Mouse (Mus musculus): ENCODE data around the gene Flt3l. TPM values are rescaled to one million over a fixed set of nuclear protein-coding genes. Genes with fewer than 3 reads are reported as not detected.
"Not testable (repeated sequence)": the region's sequence is repeated elsewhere in the genome, so short reads cannot be mapped to it uniquely, and the experiment has no call there.

Gene Flt3l
- polyA plus RNA-seq, 1 experiment from 2014 or later: 0.71 TPM

DNA sequence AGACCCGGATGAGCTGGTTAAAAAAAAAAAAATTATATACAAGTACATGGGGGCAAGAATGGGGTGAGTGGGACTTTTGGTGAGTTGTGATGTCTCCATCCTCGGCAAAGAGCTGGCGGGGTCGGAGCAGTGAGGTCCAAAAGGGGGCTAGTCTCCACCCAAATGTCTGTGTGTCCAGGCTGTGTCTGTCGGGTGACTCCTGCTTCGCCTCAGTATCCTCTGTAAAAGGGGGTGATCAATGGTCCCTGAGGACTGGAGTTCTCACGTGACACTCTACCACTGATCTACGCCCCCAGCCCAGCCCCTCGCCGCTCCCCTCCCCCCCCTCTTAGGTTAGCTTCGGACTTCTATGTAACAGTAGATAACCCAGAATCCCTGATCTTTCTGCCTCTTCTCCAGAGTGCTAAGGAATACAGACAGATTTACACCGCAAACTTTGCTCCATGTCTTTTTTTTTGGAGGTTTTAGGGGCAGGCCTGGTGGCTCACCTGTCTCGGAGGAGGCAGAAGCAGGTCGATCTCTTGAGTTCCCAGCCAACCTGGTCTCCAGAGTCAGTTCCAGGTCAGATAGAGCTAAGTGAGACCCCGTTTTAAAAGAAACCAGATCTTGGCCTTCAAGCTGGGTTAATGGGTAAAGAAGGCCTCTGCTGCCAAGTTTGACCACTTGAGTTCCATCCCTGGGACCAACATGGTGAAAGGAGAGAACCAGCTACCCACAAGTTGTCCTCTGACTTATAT lies 6.3 kb downstream of the Flt3l start:
- peak overlapping the region; percentile 44 for H3K4me3 ChIP-seq (replicated peaks)
- H3K4me2 ChIP-seq: peak overlapping the region; percentile 65
- peak overlapping the region; percentile 63 for H3K9ac ChIP-seq (replicated peaks)
- no peak for ATAC-seq (ENCODE audit: insufficient number of reproducible peaks, insufficient read depth, low FRiP score, low TSS enrichment, low read depth)
- H3K9me3 ChIP-seq: peaks cover 4% of the 10 kb centered on the region; the same call in 1 of the 2 replicates
- peaks cover 7% of the 10 kb centered on the region; the same call in 1 of the 2 replicates for H3K27me3 ChIP-seq
- H3K36me3 ChIP-seq: peaks cover 25% of the 10 kb centered on the region
- peaks cover 41% of the 10 kb centered on the region for H3K4me1 ChIP-seq (replicated peaks)
- H3K27ac ChIP-seq: peak overlapping the region; percentile 92
- 61% methylated on average over 15 of the region's 15 CpGs for WGBS

GRCm38 (mm10) chr7:45129318-45129717 lies 6.9 kb downstream of the Flt3l start:
- Histone ChIP-seq H3K4me1 (replicated peaks) (peaks cover 36% of the 10 kb centered on the region), H3K4me2 (peak overlapping the region; percentile 65), H3K9me3 (peaks cover 4% of the 10 kb centered on the region; the same call in 1 of the 2 replicates), H3K9ac (replicated peaks) (peak overlapping the region; percentile 63), H3K36me3 (peaks cover 25% of the 10 kb centered on the region), H3K27ac (peak overlapping the region; percentile 92), H3K27me3 (peaks cover 1% of the 10 kb centered on the region; the same call in 1 of the 2 replicates), H3K4me3 (replicated peaks) (peak overlapping the region; percentile 44)
- ATAC-seq (ENCODE audit: insufficient number of reproducible peaks, insufficient read depth, low FRiP score, low TSS enrichment, low read depth): no peak
- WGBS: 1% methylated on average over 17 of the region's 17 CpGs

DNA sequence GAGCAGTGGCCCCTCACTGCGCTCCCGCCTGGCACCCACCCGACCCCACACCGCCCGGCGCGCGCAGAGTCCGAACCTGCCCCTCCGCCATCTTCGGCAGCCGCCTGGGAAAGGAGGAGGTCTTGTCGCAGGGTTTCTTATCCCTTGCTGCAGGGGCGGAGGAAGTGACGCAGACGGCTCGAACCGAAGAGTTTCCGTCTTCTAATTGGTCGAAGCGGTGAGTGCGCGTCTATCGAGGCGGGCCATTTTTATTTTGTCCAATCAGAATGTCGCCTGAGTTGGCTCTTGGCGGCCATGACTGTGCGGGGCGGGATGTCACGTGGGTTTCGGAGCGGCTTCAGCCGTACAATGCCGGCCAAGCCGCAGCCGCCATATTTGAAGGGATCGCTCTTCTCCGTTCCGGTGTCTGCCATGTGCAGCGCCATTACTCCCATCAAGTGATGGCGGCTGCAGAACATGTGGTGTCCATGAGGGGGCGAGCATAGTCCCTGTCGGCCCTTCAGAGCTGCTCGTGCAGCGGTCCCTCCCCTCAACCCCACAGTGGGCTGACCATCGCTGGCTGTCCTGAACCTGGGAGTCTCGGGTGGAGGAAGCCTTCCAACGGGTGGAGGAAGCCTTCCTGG lies 7.5 kb downstream of the Flt3l start, which contains the start of gene Rpl13a:
Rpl13a (minus strand) TSS at position 138 of the 623 bp plus-strand sequence.
- peaks cover 4% of the 10 kb centered on the region; the same call in 1 of the 2 replicates for H3K9me3 ChIP-seq
- WGBS: under 1% methylated on average over 48 of the region's 48 CpGs
- peak within 1 kb of the TSS; percentile 93 for H3K27ac ChIP-seq
- H3K9ac ChIP-seq (replicated peaks): peak within 1 kb of the TSS; percentile 99
- H3K36me3 ChIP-seq: peaks cover 25% of the 10 kb centered on the region
- H3K4me2 ChIP-seq: peak within 1 kb of the TSS; percentile 92
- peak; percentile 93 for ATAC-seq (ENCODE audit: insufficient number of reproducible peaks, insufficient read depth, low FRiP score, low TSS enrichment, low read depth)
- peaks cover 35% of the 10 kb centered on the region for H3K4me1 ChIP-seq (replicated peaks)
- peak within 1 kb of the TSS; percentile 91 for H3K4me3 ChIP-seq (replicated peaks)
- H3K27me3 ChIP-seq: no peaks in the 10 kb centered on the region

DNA sequence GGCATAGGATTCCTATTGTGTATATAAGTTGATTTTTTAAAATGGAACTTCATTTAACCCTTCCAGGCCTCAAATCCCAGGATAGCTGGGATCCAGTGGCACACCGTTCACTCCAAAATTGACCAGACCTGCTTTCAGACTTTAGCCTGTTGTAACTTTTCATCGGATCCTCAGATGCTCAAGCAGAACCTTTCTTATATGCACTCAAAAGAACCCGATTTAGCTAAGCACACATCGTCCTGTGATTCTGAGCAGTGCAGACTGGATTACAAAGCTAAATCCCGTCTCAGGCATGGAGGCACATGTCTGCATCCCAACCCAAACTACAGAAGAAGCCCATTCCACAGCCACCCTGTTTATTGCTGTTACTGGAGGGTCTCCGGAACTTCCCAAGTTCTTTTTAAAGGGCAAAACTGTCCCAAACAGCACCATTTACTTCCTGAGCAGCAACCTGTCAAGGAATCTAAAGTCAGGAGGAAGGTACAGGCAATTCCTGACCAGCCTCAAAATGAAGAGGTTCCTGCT lies 8.5 kb downstream of the Flt3l start:
- H3K4me1 ChIP-seq (replicated peaks): peaks cover 40% of the 10 kb centered on the region
- peak overlapping the region; percentile 93 for H3K27ac ChIP-seq
- H3K9ac ChIP-seq (replicated peaks): peak overlapping the region; percentile 99
- peak overlapping the region; percentile 91 for H3K4me3 ChIP-seq (replicated peaks)
- ATAC-seq (ENCODE audit: insufficient number of reproducible peaks, insufficient read depth, low FRiP score, low TSS enrichment, low read depth): no peak
- H3K9me3 ChIP-seq: no peaks in the 10 kb centered on the region
- 2% methylated on average over 6 of the region's 6 CpGs for WGBS
- H3K36me3 ChIP-seq: peaks cover 31% of the 10 kb centered on the region
- H3K4me2 ChIP-seq: peak overlapping the region; percentile 92
- H3K27me3 ChIP-seq: no peaks in the 10 kb centered on the region

DNA sequence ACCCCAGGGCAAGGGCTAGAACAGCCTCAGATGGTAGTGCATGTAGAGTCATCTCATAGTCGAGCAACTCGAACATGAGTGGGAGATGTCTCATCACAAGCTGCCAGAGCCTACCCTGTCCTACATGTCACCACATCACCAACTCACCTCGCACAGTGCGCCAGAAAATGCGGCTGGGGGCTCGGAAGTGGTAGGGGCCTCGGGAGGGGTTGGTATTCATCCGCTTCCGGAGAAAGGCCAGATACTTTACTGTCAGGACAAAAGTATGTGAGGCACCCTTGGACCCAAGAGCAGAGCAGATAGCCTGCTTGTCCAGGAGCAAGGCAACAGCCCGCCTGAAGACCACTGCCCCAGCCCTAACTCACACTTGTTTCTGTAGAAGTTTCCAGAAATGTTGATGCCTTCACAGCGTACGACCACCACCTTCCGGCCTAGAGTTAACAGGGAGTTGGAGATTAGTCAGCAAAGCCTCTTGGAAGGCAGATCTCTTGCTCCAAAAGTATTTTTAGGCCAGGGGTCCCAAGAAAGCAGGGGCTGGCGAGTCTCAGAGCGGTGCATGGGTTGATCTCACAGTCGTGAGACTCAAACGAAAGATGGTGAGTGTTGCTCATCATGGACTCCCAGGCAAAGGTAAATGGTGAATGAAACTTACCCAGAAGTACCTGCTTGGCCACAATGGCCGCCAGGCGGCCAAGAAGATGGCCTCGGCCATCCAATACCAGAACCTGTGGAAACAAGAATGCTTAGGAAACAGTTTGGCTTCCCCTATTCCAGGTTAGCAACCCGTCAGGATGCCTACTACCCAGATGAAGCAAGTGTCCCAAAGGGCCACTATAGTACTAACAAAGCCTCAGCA lies 9.2 kb downstream of the Flt3l start:
- no peak for ATAC-seq (ENCODE audit: insufficient number of reproducible peaks, insufficient read depth, low FRiP score, low TSS enrichment, low read depth)
- Histone ChIP-seq H3K9me3 (no peaks in the 10 kb centered on the region), H3K27me3 (no peaks in the 10 kb centered on the region), H3K4me1 (replicated peaks) (peaks cover 47% of the 10 kb centered on the region), H3K36me3 (peaks cover 37% of the 10 kb centered on the region), H3K9ac (replicated peaks) (peak overlapping the region; percentile 99), H3K27ac (peak overlapping the region; percentile 93), H3K4me3 (replicated peaks) (peak overlapping the region; percentile 91), H3K4me2 (peak overlapping the region; percentile 92)
- WGBS: 43% methylated on average over 21 of the region's 21 CpGs

- Histone ChIP-seq H3K4me1 (replicated peaks) (peaks cover 48% of the 10 kb centered on the region), H3K4me2 (peak overlapping the region; percentile 92), H3K9ac (replicated peaks) (peak overlapping the region; percentile 99), H3K4me3 (replicated peaks) (peak overlapping the region; percentile 91), H3K9me3 (no peaks in the 10 kb centered on the region), H3K27me3 (no peaks in the 10 kb centered on the region), H3K27ac (peak overlapping the region; percentile 93), H3K36me3 (peaks cover 45% of the 10 kb centered on the region)
- 76% methylated on average over 17 of the region's 17 CpGs for WGBS
- no peak for ATAC-seq (ENCODE audit: insufficient number of reproducible peaks, insufficient read depth, low FRiP score, low TSS enrichment, low read depth)
These were observed 9.9 kb downstream of the Flt3l start for GRCm38 (mm10) chr7:45126147-45126843.

DNA sequence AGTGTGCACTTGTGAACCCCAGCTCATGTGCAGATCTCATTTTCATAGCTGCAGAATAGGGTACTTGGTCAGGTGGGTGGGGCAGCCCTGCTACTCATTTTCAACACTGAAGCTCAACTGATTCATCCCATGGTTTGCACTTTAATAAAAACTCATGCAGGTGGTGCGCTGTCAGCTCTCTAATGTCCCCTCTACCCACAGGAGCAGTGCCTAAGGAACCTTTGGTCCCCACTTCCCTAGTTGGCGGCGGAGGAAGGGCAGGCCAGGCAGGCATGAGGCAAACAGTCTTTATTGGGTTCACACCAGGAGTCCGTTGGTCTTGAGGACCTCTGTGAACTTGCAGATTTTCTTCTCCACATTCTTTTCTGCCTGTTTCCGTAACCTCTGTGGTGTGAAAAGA lies 10.6 kb downstream of the Flt3l start:
- 68% methylated on average over 5 of the region's 5 CpGs for WGBS
- H3K9ac ChIP-seq (replicated peaks): peak overlapping the region; percentile 99
- 0 out of 2 replicates have a peak overlapping the region, but pooled peaks have one; percentile 91 for H3K4me3 ChIP-seq (replicated peaks)
- H3K9me3 ChIP-seq; ATAC-seq (ENCODE audit: insufficient number of reproducible peaks, insufficient read depth, low FRiP score, low TSS enrichment, low read depth); H3K27me3 ChIP-seq: not testable (repeated sequence)
- H3K36me3 ChIP-seq: peaks cover 52% of the 10 kb centered on the region
- H3K4me2 ChIP-seq: peak overlapping the region; percentile 92
- H3K27ac ChIP-seq: peak overlapping the region; percentile 88; the same call in 1 of the 2 replicates
- peaks cover 48% of the 10 kb centered on the region for H3K4me1 ChIP-seq (replicated peaks)

DNA sequence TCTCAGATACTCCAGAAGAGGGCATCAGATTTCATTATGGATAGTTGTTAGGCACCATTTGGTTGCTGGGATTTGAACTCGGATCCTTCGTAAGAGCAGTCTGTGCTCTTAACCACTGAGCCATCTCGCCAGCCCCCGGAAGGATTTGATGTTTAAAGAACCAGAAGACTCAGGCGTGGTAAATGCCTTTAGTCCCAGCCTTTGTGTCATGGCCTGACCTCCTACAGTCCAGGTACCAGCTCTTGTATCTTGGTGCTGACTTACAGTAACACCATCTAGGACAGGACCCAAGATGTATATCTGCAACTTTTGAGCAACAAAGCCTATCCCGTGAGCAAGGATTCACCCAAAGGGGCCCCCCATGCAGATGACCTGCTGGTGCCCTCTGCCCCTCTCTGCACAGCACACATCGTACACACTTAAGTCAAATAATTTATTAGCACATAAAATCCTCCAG lies 11.1 kb downstream of the Flt3l start:
- Histone ChIP-seq H3K36me3 (peaks cover 56% of the 10 kb centered on the region), H3K4me1 (replicated peaks) (peaks cover 48% of the 10 kb centered on the region), H3K9me3 (no peaks in the 10 kb centered on the region), H3K27ac (peak overlapping the region; percentile 88), H3K4me2 (peak overlapping the region; percentile 51), H3K9ac (replicated peaks) (peak overlapping the region; percentile 32; the same call in 1 of the 2 replicates), H3K27me3 (no peaks in the 10 kb centered on the region), H3K4me3 (replicated peaks) (peak overlapping the region; percentile 73)
- WGBS: 17% methylated on average over 7 of the region's 7 CpGs
- ATAC-seq (ENCODE audit: insufficient number of reproducible peaks, insufficient read depth, low FRiP score, low TSS enrichment, low read depth): no peak

DNA sequence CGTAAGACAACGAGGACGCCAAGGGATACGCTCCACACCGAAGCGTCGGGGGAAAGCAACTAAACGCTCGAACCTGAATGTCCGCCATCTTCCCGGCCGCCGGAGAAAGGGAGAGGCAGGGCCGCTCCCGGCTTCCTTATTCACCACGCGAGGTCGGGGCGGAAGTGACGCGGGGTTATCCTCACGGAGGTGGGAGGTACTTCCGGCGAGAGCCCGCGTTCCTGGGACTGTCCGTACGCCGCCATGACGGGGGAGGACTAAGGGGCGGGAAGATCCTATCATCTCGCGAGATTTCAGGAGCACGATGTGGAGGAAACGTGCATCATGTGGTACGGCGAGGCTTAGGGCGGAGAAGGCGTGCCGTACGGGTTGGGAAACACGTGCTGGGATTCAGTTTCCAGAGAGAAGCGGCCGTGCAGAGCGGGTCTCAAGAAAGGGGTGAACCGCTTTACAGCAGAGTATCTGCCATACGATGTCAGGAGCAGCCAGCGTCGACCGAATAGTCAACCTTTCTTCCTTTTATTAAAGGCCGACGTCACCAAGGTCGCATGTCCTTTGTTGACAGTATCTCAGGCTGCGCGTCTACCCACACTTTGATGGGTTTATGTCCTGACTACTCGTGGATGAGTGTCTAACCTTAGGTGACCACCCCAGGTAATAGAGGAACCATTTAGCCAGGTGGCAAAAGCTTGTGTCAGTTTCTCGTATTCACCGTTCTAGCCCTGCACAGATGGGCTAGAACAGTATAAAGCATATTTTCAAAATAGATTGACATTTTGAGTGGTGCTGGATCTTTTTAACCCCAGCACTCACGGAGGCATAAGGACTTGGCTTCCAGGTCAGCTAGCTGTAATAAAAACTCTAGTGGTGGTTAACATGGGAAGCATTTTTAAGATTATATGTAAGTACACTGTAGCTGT lies 11.7 kb downstream of the Flt3l start, which contains the start of gene Rps11:
Rps11 (minus strand) TSS at position 216 of the 920 bp plus-strand sequence.
- H3K9me3 ChIP-seq: no peaks in the 10 kb centered on the region
- H3K9ac ChIP-seq (replicated peaks): peak within 1 kb of the TSS; percentile 91
- H3K36me3 ChIP-seq: peaks cover 63% of the 10 kb centered on the region
- under 1% methylated on average over 59 of the region's 59 CpGs for whole genome bisulfite sequencing
- peak; percentile 79 for ATAC-seq (ENCODE audit: insufficient number of reproducible peaks, insufficient read depth, low FRiP score, low TSS enrichment, low read depth)
- H3K27ac ChIP-seq: peak within 1 kb of the TSS; percentile 88
- peak within 1 kb of the TSS; percentile 66 for H3K4me2 ChIP-seq
- no peaks in the 10 kb centered on the region for H3K27me3 ChIP-seq
- H3K4me3 ChIP-seq (replicated peaks): peak within 1 kb of the TSS; percentile 73
- peaks cover 41% of the 10 kb centered on the region for H3K4me1 ChIP-seq (replicated peaks)
